Mouse (Mus musculus) forebrain, embryonic 10.5 days (tissue): Measurements from ENCODE around the gene Evc2. TPM values are rescaled to one million over a fixed set of nuclear protein-coding genes. Genes with fewer than 3 reads are reported as not detected.

Experiments
- DNase-seq: peaks from one replicate; pipeline ENCODE4 v3.0.0-alpha.2; 2017; ENCODE audit warnings: low spot score; ENCODE audit errors: extremely low spot score
- H3K27ac ChIP-seq: fragments of 300-500 bp; sonication (generic); 2 replicates; pipeline ENCODE4 v1.5.1; 2016; ENCODE audit warnings: mild to moderate bottlenecking
- H3K27me3 ChIP-seq: fragments of 300-500 bp; sonication (generic); 2 replicates; pipeline ENCODE4 v1.6.1; 2016; ENCODE audit warnings: mild to moderate bottlenecking; ENCODE audit not compliant: poor library complexity, severe bottlenecking
- H3K36me3 ChIP-seq: fragments of 300-500 bp; sonication (generic); replicated peaks from 2 replicates; pipeline ENCODE4 v1.6.1; 2016; ENCODE audit warnings: mild to moderate bottlenecking, moderate library complexity
- H3K4me1 ChIP-seq: fragments of 300-500 bp; sonication (generic); 2 replicates; pipeline ENCODE4 v1.6.1; 2016
- H3K4me3 ChIP-seq: fragments of 300-500 bp; sonication (generic); 2 replicates; pipeline ENCODE4 v1.5.1; 2016; ENCODE audit warnings: mild to moderate bottlenecking, moderate library complexity
- H3K9me3 ChIP-seq: fragments of 300-500 bp; sonication (generic); 2 replicates; pipeline ENCODE4 v1.6.1; 2016; ENCODE audit warnings: mild to moderate bottlenecking, moderate library complexity
- WGBS: fragments of 180-500 bp; shearing (Covaris S2); methylation state at CpG from one replicate; pipeline ENCODE4 v1.1.7; 2016; 5-methylcytosine and 5-hydroxymethylcytosine counted together
- polyA plus RNA-seq: library from polyadenylated mRNA; unstranded; fragments of >200 nt; fragmentation: Nextera tagmentation; extraction: Ambion mirVana; gene quantifications from 2 replicates; pipeline ENCODE4 v1.2.1, GENCODE M21; 2016

The Evc2 gene
- polyA plus RNA-seq, 1 experiment from 2014 or later, result 20.1 TPM

DNA sequence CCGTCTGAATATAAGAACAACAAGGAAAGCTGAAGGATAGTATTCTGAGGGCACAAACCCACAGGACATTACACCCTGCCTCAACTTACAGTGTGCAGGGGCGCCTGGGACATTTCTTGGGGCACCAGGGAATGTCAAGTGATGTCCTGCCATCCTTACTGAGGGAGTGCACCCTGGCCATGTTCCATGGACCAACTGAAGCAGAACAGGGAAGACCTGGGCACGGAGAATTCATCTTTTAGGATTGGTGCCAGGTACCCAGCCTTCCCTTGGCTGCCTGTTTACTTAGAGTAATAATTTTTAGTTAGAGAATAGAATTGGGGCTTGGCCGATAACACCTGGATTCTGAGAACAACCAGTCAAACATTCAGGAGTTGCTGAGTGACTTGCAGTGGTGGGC lies 6.2 kb upstream of the Evc2 start:
- 87% methylated on average over 4 of the region's 4 CpGs for WGBS
- Histone ChIP-seq H3K27ac (no peak overlapping the region), H3K9me3 (no peaks in the 10 kb centered on the region), H3K36me3 (peaks cover 65% of the 10 kb centered on the region), H3K4me1 (peaks cover 29% of the 10 kb centered on the region), H3K27me3 (no peaks in the 10 kb centered on the region), H3K4me3 (no peak overlapping the region)
- DNase-seq, result no peak

DNA sequence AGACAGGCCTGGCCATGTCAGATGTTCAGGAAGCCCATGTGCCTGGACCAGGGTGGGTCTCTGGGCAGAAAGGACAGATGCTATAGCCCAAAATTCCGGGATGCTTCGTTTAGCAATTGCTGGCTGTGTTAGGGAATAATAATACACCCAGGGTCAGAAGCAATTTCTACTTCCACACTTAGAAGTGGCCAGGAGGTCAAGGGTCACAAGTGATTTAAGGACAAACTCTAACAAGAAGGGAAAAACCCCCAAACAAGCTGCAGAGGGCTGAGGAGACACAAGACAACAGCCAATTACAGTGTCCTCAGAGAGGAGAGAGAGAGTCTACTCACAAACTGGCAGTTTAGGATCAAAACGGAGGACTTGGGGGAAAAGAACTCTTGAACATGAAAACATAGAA lies 3.2 kb upstream of the Evc2 start:
- peaks cover 8% of the 10 kb centered on the region for H3K27me3 ChIP-seq
- 69% methylated on average over 3 of the region's 3 CpGs for WGBS
- H3K4me3 ChIP-seq, result no peak overlapping the region
- DNase-seq, result no peak
- no peak overlapping the region for H3K27ac ChIP-seq
- H3K9me3 ChIP-seq, result no peaks in the 10 kb centered on the region
- H3K36me3 ChIP-seq, result peaks cover 36% of the 10 kb centered on the region
- peaks cover 59% of the 10 kb centered on the region for H3K4me1 ChIP-seq

DNA sequence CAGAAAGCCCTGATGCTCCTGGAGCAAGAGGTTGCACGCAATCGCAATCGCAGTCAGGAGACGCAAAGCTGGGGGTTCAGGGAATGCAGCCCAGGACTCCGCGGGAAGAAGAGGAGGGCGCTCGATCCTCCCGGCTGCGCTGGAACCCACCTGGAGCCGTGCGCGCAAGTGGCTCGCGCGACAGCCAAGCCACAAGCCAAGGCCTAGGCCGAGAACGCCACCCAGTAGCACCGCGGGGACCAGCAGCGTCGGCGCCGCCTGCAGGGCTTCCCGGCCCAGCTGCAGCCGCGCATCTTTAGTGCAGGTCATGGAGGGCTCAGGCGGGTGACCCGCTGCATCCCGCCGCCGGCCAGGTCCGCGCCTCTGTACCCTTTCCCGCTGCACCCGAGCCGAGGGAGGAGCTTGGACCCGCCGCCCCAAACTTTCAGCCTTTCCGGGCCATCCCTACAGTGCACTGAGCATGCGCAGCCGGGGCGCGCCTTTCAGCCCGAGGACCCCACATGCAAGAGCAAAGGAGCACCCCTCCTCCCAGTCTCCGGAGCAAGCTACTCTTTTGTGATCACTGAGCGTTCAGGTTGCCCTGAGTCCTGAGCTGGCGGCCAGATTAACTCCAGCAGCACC lies 1.7 kb upstream of the Evc2 start, which contains the start of gene Evc:
TSS of gene Evc (minus strand) at position 410 of the 621 bp plus-strand sequence.
- Histone ChIP-seq H3K36me3 (peaks cover 30% of the 10 kb centered on the region), H3K4me1 (peaks cover 66% of the 10 kb centered on the region), H3K27ac (peak within 1 kb of the TSS; percentile 92), H3K9me3 (no peaks in the 10 kb centered on the region), H3K4me3 (peak within 1 kb of the TSS; percentile 78), H3K27me3 (peaks cover 8% of the 10 kb centered on the region)
- WGBS, result under 1% methylated on average over 48 of the region's 48 CpGs
- peak; percentile 85 for DNase-seq

DNA sequence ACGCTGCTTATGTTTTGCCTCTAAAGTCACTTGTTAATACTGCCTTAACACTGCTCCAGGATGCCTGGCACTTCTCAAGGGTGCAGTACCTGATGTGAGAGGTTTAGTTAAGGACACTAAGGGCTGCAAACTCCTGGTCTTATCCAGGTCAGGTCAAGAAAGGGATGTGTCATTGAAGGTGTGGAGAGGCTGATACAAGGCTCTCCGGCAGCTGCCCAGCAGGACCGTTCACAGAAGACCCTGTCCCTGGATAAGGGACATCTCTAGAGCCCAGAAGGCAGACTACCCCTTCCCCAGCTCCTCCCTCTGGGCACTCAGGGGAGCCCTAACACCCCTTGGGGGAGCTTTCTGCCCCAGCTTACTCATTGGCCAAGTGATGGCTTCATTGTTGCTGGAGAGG lies 603 bp upstream of the Evc2 start:
- H3K4me3 ChIP-seq, result peak overlapping the region; percentile 78
- 61% methylated on average over 3 of the region's 3 CpGs for WGBS
- no peak for DNase-seq
- H3K36me3 ChIP-seq, result peaks cover 30% of the 10 kb centered on the region
- H3K27ac ChIP-seq, result peak overlapping the region; percentile 92
- H3K4me1 ChIP-seq, result peaks cover 66% of the 10 kb centered on the region
- H3K27me3 ChIP-seq, result peaks cover 8% of the 10 kb centered on the region
- no peaks in the 10 kb centered on the region for H3K9me3 ChIP-seq

DNA sequence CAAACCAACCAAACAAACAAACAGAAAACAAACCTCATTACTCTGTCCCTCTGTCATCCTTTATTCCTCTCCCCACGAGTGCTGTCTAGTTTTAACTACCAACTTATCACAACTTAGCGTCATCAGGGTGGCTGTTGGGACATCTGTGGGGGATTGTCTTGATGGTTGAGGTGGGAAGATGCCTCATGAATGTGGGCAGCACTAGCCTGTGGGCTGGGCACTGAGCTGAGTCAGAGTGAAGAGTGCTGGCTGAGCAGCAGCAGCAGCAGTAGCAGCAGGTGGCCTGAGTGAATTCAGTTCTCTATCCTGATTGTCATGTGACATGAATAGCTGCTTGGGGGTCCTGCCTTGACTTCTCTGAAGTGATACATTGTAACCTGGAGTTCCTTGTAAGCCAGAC lies 5.7 kb downstream of the Evc2 start:
- DNase-seq, result no peak
- no peak overlapping the region for H3K27ac ChIP-seq
- H3K27me3 ChIP-seq, result no peaks in the 10 kb centered on the region
- 88% methylated on average over 2 of the region's 2 CpGs for WGBS
- no peak overlapping the region for H3K4me3 ChIP-seq
- peaks cover 56% of the 10 kb centered on the region for H3K36me3 ChIP-seq
- peaks cover 18% of the 10 kb centered on the region for H3K4me1 ChIP-seq
- H3K9me3 ChIP-seq, result no peaks in the 10 kb centered on the region

DNA sequence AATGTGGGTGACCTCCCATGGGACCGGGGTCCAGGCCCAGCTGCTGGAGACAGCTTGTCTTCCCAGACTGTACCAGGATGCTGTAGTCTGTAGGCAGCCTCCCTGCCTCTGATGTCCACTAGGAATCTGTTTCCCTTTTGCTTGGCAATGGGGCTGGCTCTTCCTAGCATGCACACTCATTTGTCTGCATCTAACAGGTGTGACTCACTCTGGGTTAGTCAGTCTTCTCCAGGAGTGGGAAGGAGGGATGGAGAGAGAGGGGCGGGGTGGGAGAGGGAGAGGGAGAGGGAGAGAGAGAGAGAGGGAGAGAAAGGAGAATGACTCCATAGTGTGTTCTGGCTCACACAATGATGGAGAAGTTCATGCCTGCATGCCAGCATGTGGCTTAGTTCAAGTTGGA lies 13.5 kb downstream of the Evc2 start:
- Histone ChIP-seq H3K27ac (no peak overlapping the region), H3K4me3 (no peak overlapping the region), H3K9me3 (no peaks in the 10 kb centered on the region), H3K27me3 (no peaks in the 10 kb centered on the region), H3K4me1 (peaks cover 12% of the 10 kb centered on the region), H3K36me3 (peaks cover 64% of the 10 kb centered on the region)
- DNase-seq, result no peak
- WGBS, result 94% methylated on average over 2 of the region's 2 CpGs

DNA sequence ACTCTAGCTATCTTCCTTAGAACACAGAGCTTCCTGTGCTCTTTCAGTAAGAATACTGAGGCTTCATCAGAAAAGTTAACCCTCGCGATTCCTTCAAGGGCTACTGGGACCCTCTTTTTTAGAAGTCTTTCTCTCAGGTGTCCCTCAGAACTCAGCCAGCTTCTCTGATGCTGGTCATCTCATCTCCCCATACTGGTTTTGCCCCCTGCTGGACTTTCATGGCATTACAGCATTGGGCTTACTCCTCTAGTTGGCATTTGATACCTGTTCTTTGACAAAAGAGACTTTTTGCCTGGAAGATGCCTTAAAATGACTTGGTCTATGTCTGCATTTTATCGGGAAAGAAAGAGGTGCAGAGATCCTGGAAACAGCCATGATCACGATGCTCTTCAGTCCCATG lies 16.1 kb downstream of the Evc2 start:
- DNase-seq, result peak; percentile 27
- Histone ChIP-seq H3K4me1 (peaks cover 12% of the 10 kb centered on the region), H3K27me3 (no peaks in the 10 kb centered on the region), H3K9me3 (no peaks in the 10 kb centered on the region), H3K4me3 (no peak overlapping the region), H3K36me3 (peaks cover 66% of the 10 kb centered on the region), H3K27ac (no peak overlapping the region)
- WGBS, result 79% methylated on average over 4 of the region's 4 CpGs

DNA sequence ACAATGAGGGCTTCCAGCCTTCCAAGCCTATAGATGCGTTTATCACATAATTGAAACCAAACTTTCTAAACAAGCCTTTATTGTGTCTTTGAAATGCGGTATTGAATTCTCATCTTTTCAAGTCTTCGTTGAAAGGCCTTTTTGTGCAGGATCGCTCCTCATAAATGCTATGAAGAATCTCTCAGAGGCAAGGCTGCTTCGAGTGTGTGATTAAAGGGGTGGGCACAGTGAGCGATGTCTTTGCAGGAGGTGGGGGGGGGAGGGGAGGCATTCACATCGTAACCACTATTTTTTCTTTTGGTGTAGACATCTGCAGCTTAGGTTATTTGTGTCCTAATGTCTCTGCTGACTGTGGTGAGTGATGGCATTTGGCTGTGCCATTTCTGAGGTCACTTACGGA lies 17.7 kb downstream of the Evc2 start:
- H3K4me1 ChIP-seq, result peaks cover 12% of the 10 kb centered on the region
- no peak overlapping the region for H3K4me3 ChIP-seq
- no peaks in the 10 kb centered on the region for H3K9me3 ChIP-seq
- no peak overlapping the region for H3K27ac ChIP-seq
- H3K27me3 ChIP-seq, result no peaks in the 10 kb centered on the region
- DNase-seq, result no peak
- WGBS, result 61% methylated on average over 8 of the region's 8 CpGs
- peaks cover 68% of the 10 kb centered on the region for H3K36me3 ChIP-seq

DNA sequence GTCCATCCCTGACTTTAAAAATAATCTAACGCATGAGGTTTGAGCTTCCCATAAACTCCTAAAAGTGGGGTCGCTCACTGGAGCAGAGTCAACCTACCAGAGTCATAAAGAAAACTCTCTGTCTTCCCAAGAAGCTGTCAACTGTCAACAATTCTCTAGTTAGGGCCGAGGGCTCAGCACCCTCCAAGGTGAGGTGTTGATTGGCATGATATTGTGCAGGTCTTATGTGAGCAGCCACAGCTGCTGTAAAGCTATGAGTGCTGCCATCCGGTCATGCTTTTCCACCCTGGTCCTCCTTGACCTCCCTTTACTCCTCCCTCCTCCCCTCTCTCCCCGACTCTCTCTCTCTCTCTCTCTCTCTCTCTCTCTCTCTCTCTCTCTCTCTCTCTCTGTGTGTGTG lies 24.3 kb downstream of the Evc2 start:
- DNase-seq, result no peak
- 81% methylated on average over 5 of the region's 5 CpGs for WGBS

DNA sequence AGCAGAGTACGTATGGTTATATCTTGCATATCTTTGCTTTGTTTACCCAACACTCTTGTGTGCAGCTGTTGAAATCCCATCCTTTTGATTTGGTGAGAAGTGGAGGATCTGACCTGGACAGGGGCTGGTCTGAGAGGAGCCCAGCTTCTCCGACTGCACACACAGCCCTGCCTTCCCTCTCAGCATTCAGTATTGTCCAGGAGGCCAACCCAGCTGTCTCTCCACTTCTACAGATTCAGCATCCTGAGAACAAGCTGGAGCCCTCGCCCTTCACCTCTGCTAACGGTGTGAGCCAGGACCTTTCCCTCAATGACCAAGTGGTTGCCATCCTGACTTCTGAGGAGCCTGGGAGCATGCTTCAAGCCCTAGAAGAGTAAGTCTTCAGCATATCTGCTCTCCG lies 25.0 kb downstream of the Evc2 start:
- H3K27ac ChIP-seq, result no peak overlapping the region
- WGBS, result 90% methylated on average over 5 of the region's 5 CpGs
- H3K27me3 ChIP-seq, result no peaks in the 10 kb centered on the region
- peaks cover 78% of the 10 kb centered on the region for H3K36me3 ChIP-seq
- H3K4me3 ChIP-seq, result no peak overlapping the region
- no peaks in the 10 kb centered on the region for H3K4me1 ChIP-seq
- H3K9me3 ChIP-seq, result no peaks in the 10 kb centered on the region
- DNase-seq, result no peak

More for the DNA sequence above, 24.3 kb downstream of the Evc2 start:
- H3K27me3 ChIP-seq, result no peaks in the 10 kb centered on the region
- H3K4me3 ChIP-seq, result no peak overlapping the region
- no peaks in the 10 kb centered on the region for H3K9me3 ChIP-seq
- no peak overlapping the region for H3K27ac ChIP-seq
- no peaks in the 10 kb centered on the region for H3K4me1 ChIP-seq
- H3K36me3 ChIP-seq, result peaks cover 80% of the 10 kb centered on the region

DNA sequence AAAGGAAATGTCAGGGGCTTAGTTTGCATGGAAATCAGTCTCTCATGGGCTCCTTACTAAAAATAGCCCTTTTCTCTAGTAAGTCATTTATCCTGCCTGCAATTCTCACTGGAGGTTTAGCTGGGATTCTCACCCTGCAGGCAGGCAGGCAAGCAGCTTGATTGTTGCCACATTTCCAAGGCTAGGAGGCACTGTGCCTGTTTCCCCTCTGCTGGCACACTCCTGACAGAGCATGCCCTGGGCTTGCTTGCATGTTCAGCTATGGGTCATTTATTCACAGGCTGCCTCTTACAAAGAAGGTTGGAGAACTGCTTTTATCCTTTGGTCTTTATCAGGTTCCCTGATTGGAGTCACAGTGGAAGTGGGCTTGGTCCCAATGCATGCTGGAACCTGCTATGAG lies 27.5 kb downstream of the Evc2 start:
- Histone ChIP-seq H3K36me3 (peaks cover 72% of the 10 kb centered on the region), H3K27ac (no peak overlapping the region), H3K4me1 (no peaks in the 10 kb centered on the region), H3K27me3 (no peaks in the 10 kb centered on the region), H3K4me3 (no peak overlapping the region), H3K9me3 (no peaks in the 10 kb centered on the region)
- no peak for DNase-seq

DNA sequence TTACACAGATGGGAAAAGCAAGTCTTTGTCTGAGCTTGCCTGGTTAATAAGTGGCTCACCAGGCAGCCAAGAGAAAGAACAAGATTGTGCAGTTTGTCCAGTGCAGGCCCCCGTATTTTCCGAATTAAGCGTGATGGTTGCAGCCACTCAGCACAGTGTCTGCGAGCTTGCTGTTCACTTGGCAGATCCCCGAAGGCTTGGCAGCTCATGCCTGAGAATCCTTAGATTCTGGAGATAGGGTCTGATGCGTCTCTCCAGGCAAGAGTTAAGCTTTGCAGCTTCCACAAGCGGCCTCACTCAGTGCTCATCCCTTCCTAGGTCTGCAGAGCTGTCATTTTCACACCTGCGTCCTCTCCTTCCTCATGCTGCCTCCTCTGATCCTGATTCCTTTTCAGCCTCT lies 30.5 kb downstream of the Evc2 start:
- H3K4me1 ChIP-seq, result no peaks in the 10 kb centered on the region
- no peaks in the 10 kb centered on the region for H3K27me3 ChIP-seq
- H3K9me3 ChIP-seq, result no peaks in the 10 kb centered on the region
- WGBS, result 92% methylated on average over 8 of the region's 8 CpGs
- no peak overlapping the region for H3K27ac ChIP-seq
- H3K4me3 ChIP-seq, result no peak overlapping the region
- no peak for DNase-seq
- peaks cover 88% of the 10 kb centered on the region for H3K36me3 ChIP-seq

DNA sequence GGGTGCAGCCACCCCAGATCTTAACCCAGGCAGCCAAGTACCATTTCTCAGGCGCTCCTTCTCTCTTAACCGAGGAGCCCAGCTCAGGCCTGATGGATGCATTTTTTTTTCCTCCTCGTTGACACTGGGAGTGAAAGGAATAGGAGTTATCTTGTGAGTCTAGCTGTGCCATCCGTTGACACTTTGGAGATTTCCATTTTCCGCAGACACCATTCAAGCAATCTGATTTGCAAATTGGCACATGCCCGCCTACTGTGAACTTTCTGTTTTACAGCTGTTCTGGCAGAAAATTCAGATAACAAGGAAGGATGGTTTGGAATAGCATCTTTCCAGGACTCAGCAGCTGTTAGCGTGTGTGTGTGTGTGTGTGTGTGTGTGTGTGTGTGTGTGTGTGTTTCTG lies 39.1 kb downstream of the Evc2 start:
- 90% methylated on average over 7 of the region's 7 CpGs for WGBS
- H3K4me3 ChIP-seq, result no peak overlapping the region
- peaks cover 88% of the 10 kb centered on the region for H3K36me3 ChIP-seq
- H3K27me3 ChIP-seq, result no peaks in the 10 kb centered on the region
- H3K9me3 ChIP-seq, result no peaks in the 10 kb centered on the region
- no peak for DNase-seq
- H3K4me1 ChIP-seq, result no peaks in the 10 kb centered on the region
- no peak overlapping the region for H3K27ac ChIP-seq

DNA sequence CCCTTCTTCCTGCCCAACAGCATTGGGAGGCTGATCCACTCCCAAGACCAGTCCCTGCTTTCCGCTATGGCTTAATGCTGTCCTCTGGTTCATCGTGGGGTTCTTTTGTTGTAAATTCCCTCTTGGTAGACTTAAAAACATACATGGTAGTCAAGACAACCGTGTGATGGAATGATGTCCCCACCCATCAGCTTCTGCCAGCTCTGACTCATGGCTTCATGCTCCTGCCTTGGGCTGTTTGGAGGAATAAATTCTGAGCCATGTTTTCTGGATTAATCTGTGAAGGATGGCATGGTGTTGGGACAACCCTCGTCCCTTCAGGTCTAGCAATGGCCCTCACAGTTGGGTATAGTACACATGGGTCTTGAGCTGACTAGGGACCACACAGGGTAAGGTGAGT lies 42.3 kb downstream of the Evc2 start:
- DNase-seq, result no peak
- Histone ChIP-seq H3K27me3 (no peaks in the 10 kb centered on the region), H3K4me3 (no peak overlapping the region), H3K9me3 (no peaks in the 10 kb centered on the region), H3K27ac (no peak overlapping the region), H3K36me3 (peaks cover 88% of the 10 kb centered on the region), H3K4me1 (no peaks in the 10 kb centered on the region)
- WGBS, result 91% methylated on average over 4 of the region's 4 CpGs
